Comparison of ENCODE assay signal across 28 mouse cellular contexts in genomic region chr3:132064920-132065319, GRCm38 (mm10). TPM values are rescaled to one million over a fixed set of nuclear protein-coding genes. Genes with fewer than 3 reads are reported as not detected.
A peak's percentile ranks its signal among the peaks of the same experiment; 100 is the strongest.
DNase-seq lines count a peak whose midpoint lies in the region; ATAC-seq lines count a peak whose summit lies in the region.
"Had no signal": no experiment of that assay in that cellular context is flagged by ENCODE, and none has a peak within 500 bp of the region (broad histone marks: within the 10 kb centered on the region; RNA-seq: fewer than 3 reads in every experiment).

No protein-coding gene starts in this region.

- no peak overlapping the region for H3K4me3 ChIP-seq in embryonic facial prominence, embryonic 14.5 days (ENCODE audit: low read depth, low read length)
- no peak overlapping the region for H3K4me3 ChIP-seq in embryonic facial prominence, embryonic 10.5 days
- H3K4me3 ChIP-seq: embryonic facial prominence, embryonic 12.5 days; embryonic facial prominence, embryonic 15.5 days; erythroblast, embryonic 14.5 days; forebrain, embryonic 10.5 days; forebrain, embryonic 12.5 days had no signal

- H3K4me2 ChIP-seq in embryonic facial prominence, embryonic 14.5 days (ENCODE audit: low read depth, low read length), result no peak overlapping the region
- H3K4me2 ChIP-seq: embryonic facial prominence, embryonic 12.5 days; embryonic facial prominence, embryonic 15.5 days; forebrain, embryonic 12.5 days had no signal

- 0 out of 2 replicates have a peak, but pooled peaks cover 3% of the 10 kb centered on the region for H3K4me1 ChIP-seq in embryonic facial prominence, embryonic 14.5 days (ENCODE audit: control insufficient read depth, insufficient read depth, low read length)
- no peaks in the 10 kb centered on the region for H3K4me1 ChIP-seq in embryonic facial prominence, embryonic 10.5 days
- H3K4me1 ChIP-seq: embryonic facial prominence, embryonic 12.5 days; forebrain, embryonic 10.5 days; forebrain, embryonic 12.5 days had no signal

- H3K9me3 ChIP-seq in embryonic facial prominence, embryonic 14.5 days (ENCODE audit: control insufficient read depth, low read length), result peaks cover under 1% of the 10 kb centered on the region; the same call in 1 of the 2 replicates
- no peaks in the 10 kb centered on the region for H3K9me3 ChIP-seq in embryonic facial prominence, embryonic 10.5 days
- H3K9me3 ChIP-seq: embryonic facial prominence, embryonic 12.5 days; embryonic facial prominence, embryonic 15.5 days; forebrain, embryonic 10.5 days; forebrain, embryonic 12.5 days had no signal

- peak; percentile 55; the same call in 1 of the 2 replicates for ATAC-seq in embryonic facial prominence, embryonic 14.5 days (ENCODE audit: low read depth)
- ATAC-seq in granulocyte monocyte progenitor cell, adult 5-6 weeks (replicated peaks; ENCODE audit: poor library complexity, severe bottlenecking), result peak; percentile 66
- ATAC-seq in megakaryocyte progenitor cell, adult 5-6 weeks (replicated peaks; ENCODE audit: poor library complexity), result peak; percentile 76
- ATAC-seq: activated CD4-positive, CD25-positive, alpha-beta regulatory T cell, adult 4 months; CD4-positive, CD25-positive, alpha-beta regulatory T cell, adult 4 months; forebrain, embryonic 14.5 days; forebrain, embryonic 16.5 days; Patski had no signal

- DNase-seq in embryonic facial prominence, embryonic 14.5 days (ENCODE audit: low spot score), result no peak
- DNase-seq in embryonic facial prominence, embryonic 10.5 days (ENCODE audit: low spot score), result no peak
- no peak for DNase-seq in urinary bladder, adult 2 months (ENCODE audit: low spot score)
- DNase-seq in spleen, adult 12 weeks (ENCODE audit: low spot score), result no peak
- DNase-seq: adrenal gland, adult 8-10 months; adrenal gland, postnatal 14 days; adrenal gland, postnatal 36 days; B cell, adult 2 months; cerebellum, adult 11 months; cerebellum, adult 18-20 months; cerebellum, adult 9-10 months; cerebellum, postnatal 10 days; cerebellum, postnatal 25 days; embryo, embryonic 11 days had no signal

- no peak overlapping the region for H3K27ac ChIP-seq in embryonic facial prominence, embryonic 14.5 days (replicated peaks; ENCODE audit: low read depth, low read length)
- no peak overlapping the region for H3K27ac ChIP-seq in embryonic facial prominence, embryonic 10.5 days (replicated peaks)
- H3K27ac ChIP-seq: embryonic facial prominence, embryonic 12.5 days; embryonic facial prominence, embryonic 15.5 days; forebrain, embryonic 10.5 days; forebrain, embryonic 12.5 days had no signal

- H3K36me3 ChIP-seq in embryonic facial prominence, embryonic 14.5 days (ENCODE audit: control insufficient read depth, insufficient read depth, low read length), result no peaks in the 10 kb centered on the region
- no peaks in the 10 kb centered on the region for H3K36me3 ChIP-seq in embryonic facial prominence, embryonic 10.5 days (replicated peaks)
- H3K36me3 ChIP-seq: embryonic facial prominence, embryonic 12.5 days; embryonic facial prominence, embryonic 15.5 days; forebrain, embryonic 10.5 days; forebrain, embryonic 12.5 days; G1E had no signal

- 56% methylated on average over 1 of the region's 1 CpGs for WGBS in embryonic facial prominence, embryonic 14.5 days
- 85% methylated on average over 1 of the region's 1 CpGs for WGBS in embryonic facial prominence, embryonic 10.5 days

- no peak overlapping the region for H3K9ac ChIP-seq in embryonic facial prominence, embryonic 14.5 days (ENCODE audit: low read depth, low read length)
- H3K9ac ChIP-seq: embryonic facial prominence, embryonic 12.5 days; embryonic facial prominence, embryonic 15.5 days; forebrain, embryonic 12.5 days had no signal

- no peaks in the 10 kb centered on the region for H3K27me3 ChIP-seq in embryonic facial prominence, embryonic 14.5 days (replicated peaks; ENCODE audit: control insufficient read depth, insufficient read depth, low read length)
- H3K27me3 ChIP-seq in embryonic facial prominence, embryonic 10.5 days (replicated peaks; ENCODE audit: low read depth, poor library complexity, severe bottlenecking), result no peaks in the 10 kb centered on the region
- H3K27me3 ChIP-seq: CH12.LX; embryonic facial prominence, embryonic 12.5 days; embryonic facial prominence, embryonic 15.5 days; forebrain, embryonic 12.5 days; Patski had no signal

RNA-seq across cellular contexts. Expression of gene Dkk2, which starts 20.2 kb away (rescaled TPM):
- 25.0 and 33.6 TPM in 2 replicates for polyA plus RNA-seq in embryonic facial prominence, embryonic 14.5 days (2014; fragmentation: Nextera tagmentation; extraction: Ambion mirVana)
- 5.7 and 12.1 TPM in 2 replicates for polyA plus RNA-seq in embryonic facial prominence, embryonic 10.5 days (2016; fragmentation: Nextera tagmentation; extraction: Ambion mirVana)
- total RNA-seq in granulocyte monocyte progenitor cell, adult 5-6 weeks (2014; fragmentation: Nextera tagmentation), result not detected in 2 replicates
- total RNA-seq in granulocyte monocyte progenitor cell, adult 5-6 weeks (2017), result not detected in 2 replicates
- total RNA-seq in megakaryocyte progenitor cell, adult 5-6 weeks (2015), result not detected in 2 replicates
- not detected in 2 replicates for total RNA-seq in megakaryocyte progenitor cell, adult 5-6 weeks (2017)
- polyA plus RNA-seq in urinary bladder, adult 2 months (2012; rRNA removed), result 23.1 and 33.1 TPM in 2 replicates
- total RNA-seq: CH12.LX had no signal
- polyA plus RNA-seq: activated CD4-positive, CD25-positive, alpha-beta regulatory T cell, adult 4 months; erythroblast, embryonic 14.5 days; G1E had no signal
